Mouse (Mus musculus): Measurements from ENCODE around the gene Tceal5.

GRCm38 (mm10) chrX:136170625-136171024, 33.1 kb downstream of the Tceal5 start:
- TF ChIP-seq CTCF (IDR thresholded peaks at IDR 0.05; ENCODE audit: insufficient read depth, low read depth, low read length) (no peak), POLR2A (IDR thresholded peaks at IDR 0.05; ENCODE audit: insufficient read depth, low read depth, low read length) (no peak)
